ENCODE assay signal across 8 mouse cellular contexts in genomic region chr6:134036951-134037431, GRCm38 (mm10). TPM values are rescaled to one million over a fixed set of nuclear protein-coding genes. Genes with fewer than 3 reads are reported as not detected.
DNase-seq lines count a peak whose midpoint lies in the region; ATAC-seq and TF ChIP-seq lines count a peak whose summit lies in the region.

No protein-coding gene starts in this region.

- peaks cover 11% of the 10 kb centered on the region; the same call in 1 of the 2 replicates for H3K36me3 ChIP-seq in heart, adult 2 months (ENCODE audit: control insufficient read depth, insufficient read depth, low read length)
- peaks cover 0 to 29% of the 10 kb centered on the region in 2 experiments for H3K36me3 ChIP-seq in CH12.LX (replicated peaks in 1 of 2; ENCODE audit: control insufficient read depth in 1 of 2, insufficient read depth in 1 of 2, low read length in 1 of 2)
- no peaks in the 10 kb centered on the region for H3K36me3 ChIP-seq in forebrain, embryonic 15.5 days
- no peaks in the 10 kb centered on the region for H3K36me3 ChIP-seq in liver, postnatal 0 days (replicated peaks; ENCODE audit: insufficient read depth, low read length)

- peak; percentile 32; the same call in 1 of the 2 replicates for TF ChIP-seq RAD21 in CH12.LX (IDR thresholded peaks at IDR 0.05; ENCODE audit: low read depth, low read length)

- DNase-seq in heart, adult 2 months: no peak
- no peak for DNase-seq in heart, postnatal 10 days
- DNase-seq in CH12.LX (ENCODE audit: extremely low read depth): no peak
- DNase-seq in liver, postnatal 0 days: no peak
- DNase-seq in T-cell, adult 2 months (ENCODE audit: low spot score): no peak
- no peak for DNase-seq in spleen, postnatal 10 days (ENCODE audit: low spot score in 2 of 2)

- WGBS in heart, adult 2 months: 15% methylated on average over 3 of the region's 3 CpGs
- 9% methylated on average over 3 of the region's 3 CpGs for WGBS in forebrain, embryonic 15.5 days
- 10% methylated on average over 3 of the region's 3 CpGs for WGBS in liver, postnatal 0 days (ENCODE audit: insufficient replicate concordance)

- TF ChIP-seq CTCF in heart, adult 2 months (IDR thresholded peaks at IDR 0.05): peak; percentile 23; the same call in 1 of the 2 replicates
- TF ChIP-seq CTCF in CH12.LX (conservative IDR thresholded peaks at IDR 0.05 in 1 of 2, IDR thresholded peaks at IDR 0.05 in 1 of 2; ENCODE audit: low read depth in 2 of 2, low read length in 2 of 2): peak in 1 of 2 experiments; percentile 28; a peak in 1 of 4 replicates
- TF ChIP-seq CTCF in liver, postnatal 0 days (IDR thresholded peaks at IDR 0.05; ENCODE audit: low read depth): no peak; the same call in 1 of the 2 replicates

- no peak for TF ChIP-seq POLR2A in heart, adult 2 months (IDR thresholded peaks at IDR 0.05; ENCODE audit: insufficient read depth, low read depth, low read length)
- no peak for TF ChIP-seq POLR2A in CH12.LX (IDR thresholded peaks at IDR 0.05; ENCODE audit: low read depth, low read length)

- TF ChIP-seq EP300 in heart, adult 2 months (IDR thresholded peaks at IDR 0.05; ENCODE audit: insufficient read depth, low read depth, low read length): no peak
- TF ChIP-seq EP300 in CH12.LX (IDR thresholded peaks at IDR 0.05; ENCODE audit: low read length): no peak
- TF ChIP-seq EP300 in liver, postnatal 0 days (IDR thresholded peaks at IDR 0.05; ENCODE audit: low read depth): no peak

- intact Hi-C loops in heart, adult 2 months (cut with DNase I): loop anchor here (2.0 to 5.0 kb wide), 4 partner anchors 40 to 350 kb away; no protein-coding TSS in a partner anchor
- intact Hi-C loops in heart, postnatal 10 days (cut with DNase I): loop anchor here (1.0 to 5.0 kb wide), 6 partner anchors 50 to 351 kb away; no protein-coding TSS in a partner anchor

- H3K79me2 ChIP-seq in heart, adult 2 months (replicated peaks; ENCODE audit: control insufficient read depth, insufficient read depth, low read length): no peaks in the 10 kb centered on the region; the same call in none of the 2 replicates
- H3K79me2 ChIP-seq in CH12.LX (replicated peaks; ENCODE audit: control insufficient read depth, extremely low read depth, insufficient read depth, poor library complexity, severe bottlenecking): peaks cover 33% of the 10 kb centered on the region

- peaks cover 21% of the 10 kb centered on the region for H3K4me1 ChIP-seq in heart, adult 2 months (ENCODE audit: control insufficient read depth, insufficient read depth, low read length)
- H3K4me1 ChIP-seq in CH12.LX (ENCODE audit: control insufficient read depth in 1 of 2, insufficient read depth in 2 of 2): peaks cover 5 to 57% of the 10 kb centered on the region in 2 experiments
- H3K4me1 ChIP-seq in forebrain, embryonic 15.5 days: peaks cover 45% of the 10 kb centered on the region
- peaks cover 30% of the 10 kb centered on the region for H3K4me1 ChIP-seq in liver, postnatal 0 days (ENCODE audit: insufficient read depth)

- peak overlapping the region; percentile 3 for H3K27ac ChIP-seq in heart, adult 2 months
- H3K27ac ChIP-seq in CH12.LX (ENCODE audit: insufficient read depth, low read depth): no peak overlapping the region
- no peak overlapping the region for H3K27ac ChIP-seq in forebrain, embryonic 15.5 days (replicated peaks)
- H3K27ac ChIP-seq in liver, postnatal 0 days (ENCODE audit: low read depth): peak overlapping the region; percentile 97; the same call in 1 of the 2 replicates

- in situ Hi-C loops in CH12.LX (cut with MboI; ENCODE audit: low pct_ligation_motif_present, low pct_unique_long_range_greater_than_20kb, low sequenced_read_pairs): loop anchor here (25.0 kb wide), 1 partner anchor 175 kb away; no protein-coding TSS in a partner anchor

- dilution Hi-C loops in CH12.LX (cut with MboI; ENCODE audit: extremely low pct_ligation_motif_present, extremely low pct_unique_long_range_greater_than_20kb, low sequenced_read_pairs): no loop called here

- 0 out of 2 replicates have a peak overlapping the region, but pooled peaks have one; percentile 48 for H3K9ac ChIP-seq in heart, adult 2 months (ENCODE audit: low read depth, low read length)
- H3K9ac ChIP-seq in CH12.LX (ENCODE audit: insufficient read depth, low read depth): peak overlapping the region; percentile 9; the same call in 1 of the 2 replicates
- H3K9ac ChIP-seq in forebrain, embryonic 15.5 days (replicated peaks): peak overlapping the region; percentile 99; the same call in 1 of the 2 replicates
- H3K9ac ChIP-seq in liver, postnatal 0 days (replicated peaks): peak overlapping the region; percentile 80; the same call in 1 of the 2 replicates

- peak overlapping the region; percentile 58 for H3K4me2 ChIP-seq in CH12.LX (ENCODE audit: insufficient read depth, low read depth, poor library complexity, severe bottlenecking)
- H3K4me2 ChIP-seq in forebrain, embryonic 15.5 days (replicated peaks): peak overlapping the region; percentile 65
- H3K4me2 ChIP-seq in liver, postnatal 0 days (ENCODE audit: low read depth, low read length): peak overlapping the region; percentile 77

- no peaks in the 10 kb centered on the region for H3K9me3 ChIP-seq in CH12.LX (replicated peaks; ENCODE audit: low read length)
- no peaks in the 10 kb centered on the region for H3K9me3 ChIP-seq in forebrain, embryonic 15.5 days
- no peaks in the 10 kb centered on the region for H3K9me3 ChIP-seq in liver, postnatal 0 days (ENCODE audit: low read length)

- H3K4me3 ChIP-seq in heart, adult 2 months: peak overlapping the region; percentile 85; the same call in 1 of the 2 replicates
- H3K4me3 ChIP-seq in CH12.LX (replicated peaks in 1 of 3; ENCODE audit: low read depth in 2 of 3, low read length in 2 of 3, poor library complexity in 1 of 3): peak overlapping the region; percentile 80 to 91 (median 83)
- H3K4me3 ChIP-seq in forebrain, embryonic 15.5 days: peak overlapping the region; percentile 72
- peak overlapping the region; percentile 70 for H3K4me3 ChIP-seq in liver, postnatal 0 days (ENCODE audit: low read depth, low read length)

- H3K27me3 ChIP-seq in heart, adult 2 months (ENCODE audit: control insufficient read depth, insufficient read depth, low read length): no peaks in the 10 kb centered on the region
- no peaks in the 10 kb centered on the region for H3K27me3 ChIP-seq in CH12.LX (replicated peaks)
- H3K27me3 ChIP-seq in forebrain, embryonic 15.5 days: no peaks in the 10 kb centered on the region
- no peaks in the 10 kb centered on the region for H3K27me3 ChIP-seq in liver, postnatal 0 days (ENCODE audit: insufficient read depth, low read length)

- no peak for ATAC-seq in forebrain, embryonic 15.5 days (replicated peaks)
- ATAC-seq in liver, postnatal 0 days: no peak
- no peak for ATAC-seq in erythroid progenitor cell, adult 5-6 weeks (replicated peaks; ENCODE audit: low FRiP score, poor library complexity, severe bottlenecking)

TF ChIP-seq in CH12.LX, 34 proteins besides CTCF, POLR2A, EP300 and RAD21:
- TF ChIP-seq SIN3A (IDR thresholded peaks at IDR 0.05; ENCODE audit: low read length): 0 out of 2 replicates have a peak, but pooled peaks have one; percentile 16
- TF ChIP-seq ETS1 (conservative IDR thresholded peaks at IDR 0.05; ENCODE audit: low read depth, low read length): no peak
- no peak for TF ChIP-seq ZNF384 (IDR thresholded peaks at IDR 0.05; ENCODE audit: low read depth, low read length)
- TF ChIP-seq USF2 (conservative IDR thresholded peaks at IDR 0.05; ENCODE audit: low read depth, low read length): no peak
- TF ChIP-seq MAZ (IDR thresholded peaks at IDR 0.05; ENCODE audit: low read depth, low read length): no peak
- no peak for TF ChIP-seq RCOR1 (conservative IDR thresholded peaks at IDR 0.05; ENCODE audit: low read depth, low read length)
- TF ChIP-seq ZMIZ1 (IDR thresholded peaks at IDR 0.05; ENCODE audit: low read depth, low read length): no peak
- no peak for TF ChIP-seq JUND (conservative IDR thresholded peaks at IDR 0.05; ENCODE audit: low read depth, low read length)
- peak; percentile 13 for TF ChIP-seq SMC3 (IDR thresholded peaks at IDR 0.05; ENCODE audit: low read depth, low read length)
- TF ChIP-seq JUN (IDR thresholded peaks at IDR 0.05; ENCODE audit: insufficient read depth, low read depth, low read length): no peak
- no peak; the same call in 1 of the 2 replicates for TF ChIP-seq MXI1 (IDR thresholded peaks at IDR 0.05; ENCODE audit: low read depth, low read length)
- 0 out of 2 replicates have a peak, but pooled peaks have one; percentile 24 for TF ChIP-seq IRF4 (IDR thresholded peaks at IDR 0.05; ENCODE audit: low read depth, low read length)
- no peak for TF ChIP-seq ZKSCAN1 (IDR thresholded peaks at IDR 0.05; ENCODE audit: borderline replicate concordance, low read depth, low read length)
- TF ChIP-seq ELF1 (IDR thresholded peaks at IDR 0.05; ENCODE audit: low read depth, low read length): no peak
- TF ChIP-seq BHLHE40 (IDR thresholded peaks at IDR 0.05; ENCODE audit: low read depth, low read length): no peak

RNA-seq across cellular contexts. Expression of gene Etv6, which starts 1.5 kb away (rescaled TPM):
- total RNA-seq in heart, adult 2 months (2021): 10 to 100 TPM; 11.4 to 14.0 TPM
- 9.8 and 12.7 TPM in 2 replicates for polyA plus RNA-seq in heart, adult 2 months (2012; rRNA removed)
- total RNA-seq in heart, postnatal 10 days (2021): 10 to 100 TPM; 15.5 to 21.9 TPM
- total RNA-seq in CH12.LX (2012; rRNA removed) (7.1 and 7.6 TPM in 2 replicates), CH12.LX (2014; rRNA removed) (8.1 and 10.1 TPM in 2 replicates)
- polyA plus RNA-seq in CH12.LX (2012; ENCODE audit: insufficient read length, low read depth): 25.3 and 29.5 TPM in 2 replicates
- polyA plus RNA-seq in forebrain, embryonic 15.5 days (2015; fragmentation: Nextera tagmentation; extraction: Ambion mirVana): 5.5 and 6.8 TPM in 2 replicates
- 2.6 and 2.7 TPM in 2 replicates for polyA plus RNA-seq in liver, postnatal 0 days (2015; fragmentation: Nextera tagmentation; extraction: Ambion mirVana)
- total RNA-seq in erythroid progenitor cell, adult 5-6 weeks (2015; ENCODE audit: low replicate concordance): 12.3 and 19.3 TPM in 2 replicates
- 4.2 and 4.5 TPM in 2 replicates for total RNA-seq in erythroid progenitor cell, adult 5-6 weeks (2017; ENCODE audit: low replicate concordance)

Comparison
In these comparisons a context has a peak if more than half of its experiments do, and no peak if none do; other contexts are left out.
1. H3K27ac ChIP-seq: peak in heart, adult 2 months (single experiment) and liver, postnatal 0 days (single experiment); none in CH12.LX (single experiment) and forebrain, embryonic 15.5 days (single experiment).
2. H3K9ac ChIP-seq: peak in every context shown above with its lines; median percentile 99 in forebrain, embryonic 15.5 days; 80 in liver, postnatal 0 days; 48 in heart, adult 2 months; 9 in CH12.LX.
3. Peak in every context shown above with its lines, with median percentiles within 50 percentile points of each other: H3K4me3 ChIP-seq and H3K4me2 ChIP-seq.